Mouse (Mus musculus) forebrain, embryonic 14.5 days (tissue): ENCODE measurements around the gene Abcf2. TPM values are rescaled to one million over a fixed set of nuclear protein-coding genes. Genes with fewer than 3 reads are reported as not detected.
A peak's percentile ranks its signal among the peaks of the same experiment; 100 is the strongest.

Source experiments
- microRNA counts: library from miRNA; unstranded; fragments of <30 nt; microRNA quantifications from one replicate; lab custom pipeline; 2016
- microRNA-seq: library from miRNA; unstranded; fragments of <30 nt; microRNA quantifications from one replicate; pipeline ENCODE4, GENCODE M21; 2016
- polyA plus RNA-seq: library from polyadenylated mRNA; unstranded; fragments of >200 nt; fragmentation: Nextera tagmentation; extraction: Ambion mirVana; gene quantifications from 2 replicates; pipeline ENCODE4 v1.2.1, GENCODE M21; 2014

Gene Abcf2
- polyA plus RNA-seq, 1 experiment from 2014 or later: 111 TPM

MicroRNAs within 50 kb of the gene (microRNA counts, 519-probe panel; counts per million panel counts)
- microRNA mmu-miR-671-3p (lab: Ali Mortazavi, UCI) (not detected), microRNA mmu-miR-671-5p (lab: Ali Mortazavi, UCI) (not detected)

Small RNA genes lying within 50 kb of the gene (microRNA-seq; reads per million reads assigned to microRNA genes)
- gene Mir671: 390 reads per million, percentile 73 among the genes with 10 or more reads in this experiment

Other genes with a start within 250 kb of the Abcf2 start
- 4.7 and 5.2 TPM in 2 replicates for gene Kcnh2, start 225.9 kb downstream of the Abcf2 start, polyA plus RNA-seq
- 4.6 and 7.6 TPM in 2 replicates for gene Nos3, start 212.7 kb downstream of the Abcf2 start, polyA plus RNA-seq
- 0.48 and 0.74 TPM in 2 replicates for gene Atg9b, start 185.3 kb downstream of the Abcf2 start, polyA plus RNA-seq
- 37.1 and 43.1 TPM in 2 replicates for gene Abcb8, start 183.8 kb downstream of the Abcf2 start, polyA plus RNA-seq
- not detected in 2 replicates for gene Asic3, start 164.1 kb downstream of the Abcf2 start, polyA plus RNA-seq
- 106 and 113 TPM in 2 replicates for gene Cdk5, start 153.9 kb downstream of the Abcf2 start, polyA plus RNA-seq
- gene Slc4a2, start 153.6 kb downstream of the Abcf2 start, polyA plus RNA-seq: 11.5 and 14.6 TPM in 2 replicates
- gene Fastk, start 132.2 kb downstream of the Abcf2 start, polyA plus RNA-seq: 89.3 and 94.3 TPM in 2 replicates
- 45.5 and 47.5 TPM in 2 replicates for gene Tmub1, start 129.6 kb downstream of the Abcf2 start, polyA plus RNA-seq
- 47.5 and 49.5 TPM in 2 replicates for gene Agap3, start 125.3 kb downstream of the Abcf2 start, polyA plus RNA-seq
- 0.49 and 0.51 TPM in 2 replicates for gene Gbx1, start 50.3 kb downstream of the Abcf2 start, polyA plus RNA-seq
- gene Asb10, start 36.5 kb downstream of the Abcf2 start, polyA plus RNA-seq: 0.09 and 0.17 TPM in 2 replicates
- 0.06 and 0.09 TPM in 2 replicates for gene 4931409K22Rik, start 20.7 kb downstream of the Abcf2 start, polyA plus RNA-seq
- gene Chpf2, start 9.3 kb upstream of the Abcf2 start, polyA plus RNA-seq: 10.6 and 13.8 TPM in 2 replicates
- 170 and 177 TPM in 2 replicates for gene Smarcd3, start 46.9 kb upstream of the Abcf2 start, polyA plus RNA-seq
- gene Nub1, start 108.1 kb upstream of the Abcf2 start, polyA plus RNA-seq: 59.8 and 65.3 TPM in 2 replicates
- gene Wdr86, start 153.3 kb upstream of the Abcf2 start, polyA plus RNA-seq: 6.1 and 6.4 TPM in 2 replicates
- 1.8 TPM in 1 of 2 replicates, not detected in the other for gene Crygn, start 180.5 kb upstream of the Abcf2 start, polyA plus RNA-seq